ENCODE assay signal across 15 mouse cellular contexts in genomic region chr11:46126827-46127410, GRCm38 (mm10). TPM values are rescaled to one million over a fixed set of nuclear protein-coding genes. Genes with fewer than 3 reads are reported as not detected.
A peak's percentile ranks its signal among the peaks of the same experiment; 100 is the strongest.
DNase-seq lines count a peak whose midpoint lies in the region; ATAC-seq and TF ChIP-seq lines count a peak whose summit lies in the region.
"Had no signal": no experiment of that assay in that cellular context is flagged by ENCODE, and none has a peak within 500 bp of the region (broad histone marks: within the 10 kb centered on the region; RNA-seq: fewer than 3 reads in every experiment).

No protein-coding gene starts in this region.

- H3K4me3 ChIP-seq in heart, postnatal 0 days (ENCODE audit: low read depth, low read length) = no peak overlapping the region
- H3K4me3 ChIP-seq in CH12.LX (replicated peaks in 1 of 3; ENCODE audit: low read depth in 2 of 3, low read length in 2 of 3, poor library complexity in 1 of 3) = peak overlapping the region in 2 of 3 experiments; percentile 25 to 43
- H3K4me3 ChIP-seq: embryonic facial prominence, embryonic 13.5 days; neural tube, embryonic 15.5 days had no signal

- H3K4me1 ChIP-seq in heart, postnatal 0 days (ENCODE audit: control insufficient read depth, insufficient read depth) = no peaks in the 10 kb centered on the region
- H3K4me1 ChIP-seq in CH12.LX (ENCODE audit: control insufficient read depth in 1 of 2, insufficient read depth in 2 of 2) = peaks cover 23 to 67% of the 10 kb centered on the region in 2 experiments
- H3K4me1 ChIP-seq: embryonic facial prominence, embryonic 13.5 days; neural tube, embryonic 15.5 days had no signal

- no peak for TF ChIP-seq POLR2A in CH12.LX (IDR thresholded peaks at IDR 0.05; ENCODE audit: low read depth, low read length)

- in situ Hi-C loops in CH12.LX (cut with MboI; ENCODE audit: low pct_ligation_motif_present, low pct_unique_long_range_greater_than_20kb, low sequenced_read_pairs) = loop anchor here (5.0 to 25.0 kb wide), 2 partner anchors 65 to 165 kb away; partner anchors contain the start of gene Thg1l

- TF ChIP-seq EP300 in heart, postnatal 0 days (IDR thresholded peaks at IDR 0.05; ENCODE audit: low read depth) = no peak
- peak; percentile 92 for TF ChIP-seq EP300 in CH12.LX (IDR thresholded peaks at IDR 0.05; ENCODE audit: low read length)

- ATAC-seq in heart, postnatal 0 days (ENCODE audit: insufficient read depth, low read depth) = no peak
- no peak for ATAC-seq in erythroblast, adult 5-6 weeks (replicated peaks; ENCODE audit: low FRiP score, poor library complexity, severe bottlenecking)
- ATAC-seq: hindbrain, postnatal 0 days had no signal

- no peaks in the 10 kb centered on the region for H3K9me3 ChIP-seq in heart, postnatal 0 days (replicated peaks; ENCODE audit: control insufficient read depth, low read length)
- no peaks in the 10 kb centered on the region for H3K9me3 ChIP-seq in CH12.LX (replicated peaks; ENCODE audit: low read length)
- H3K9me3 ChIP-seq: embryonic facial prominence, embryonic 13.5 days; neural tube, embryonic 15.5 days had no signal

- H3K4me2 ChIP-seq in heart, postnatal 0 days (ENCODE audit: low read depth, low read length) = no peak overlapping the region
- peak overlapping the region; percentile 92 for H3K4me2 ChIP-seq in CH12.LX (ENCODE audit: insufficient read depth, low read depth, poor library complexity, severe bottlenecking)
- H3K4me2 ChIP-seq: embryonic facial prominence, embryonic 13.5 days; neural tube, embryonic 15.5 days had no signal

- H3K9ac ChIP-seq in heart, postnatal 0 days (replicated peaks; ENCODE audit: low read depth, low read length) = no peak overlapping the region
- no peak overlapping the region for H3K9ac ChIP-seq in CH12.LX (ENCODE audit: insufficient read depth, low read depth)
- H3K9ac ChIP-seq: embryonic facial prominence, embryonic 13.5 days; neural tube, embryonic 15.5 days had no signal

- no peaks in the 10 kb centered on the region for H3K27me3 ChIP-seq in heart, postnatal 0 days (ENCODE audit: control insufficient read depth, insufficient read depth, low read length)
- no peaks in the 10 kb centered on the region for H3K27me3 ChIP-seq in CH12.LX (replicated peaks)
- no peaks in the 10 kb centered on the region for H3K27me3 ChIP-seq in splenic B cell, adult 2 months (ENCODE audit: control insufficient read depth, insufficient read depth, low read length, poor library complexity, severe bottlenecking)
- H3K27me3 ChIP-seq: embryonic facial prominence, embryonic 13.5 days; neural tube, embryonic 15.5 days had no signal

- H3K79me2 ChIP-seq in CH12.LX (replicated peaks; ENCODE audit: control insufficient read depth, extremely low read depth, insufficient read depth, poor library complexity, severe bottlenecking) = no peaks in the 10 kb centered on the region

- H3K36me3 ChIP-seq in heart, postnatal 0 days (replicated peaks; ENCODE audit: control insufficient read depth, insufficient read depth, low read length) = peaks cover 83% of the 10 kb centered on the region
- peaks cover 0 to 7% of the 10 kb centered on the region in 2 experiments for H3K36me3 ChIP-seq in CH12.LX (replicated peaks in 1 of 2; ENCODE audit: control insufficient read depth in 1 of 2, insufficient read depth in 1 of 2, low read length in 1 of 2)
- H3K36me3 ChIP-seq in splenic B cell, adult 2 months (ENCODE audit: control insufficient read depth, insufficient read depth, low read length, poor library complexity, severe bottlenecking) = peaks cover 13% of the 10 kb centered on the region

- no peak; the same call in 1 of the 2 replicates for TF ChIP-seq RAD21 in CH12.LX (IDR thresholded peaks at IDR 0.05; ENCODE audit: low read depth, low read length)

- TF ChIP-seq CTCF in heart, postnatal 0 days (IDR thresholded peaks at IDR 0.05; ENCODE audit: low read depth) = no peak
- peak in 1 of 2 experiments; percentile 6; a peak in 1 of 4 replicates for TF ChIP-seq CTCF in CH12.LX (conservative IDR thresholded peaks at IDR 0.05 in 1 of 2, IDR thresholded peaks at IDR 0.05 in 1 of 2; ENCODE audit: low read depth in 2 of 2, low read length in 2 of 2)

- no peak for DNase-seq in heart, postnatal 0 days (ENCODE audit: low spot score)
- no peak for DNase-seq in heart, postnatal 10 days
- DNase-seq in B cell, adult 2 months = peak; percentile 23 to 32
- DNase-seq in CH12.LX (ENCODE audit: extremely low read depth) = peak; percentile 76
- peak; percentile 37 for DNase-seq in splenic B cell, adult 2 months (ENCODE audit: low read depth, low spot score)
- no peak for DNase-seq in embryo, embryonic 11 days
- DNase-seq: cerebellum, adult 18-20 months; right cerebral cortex, postnatal 4 days; thymus, postnatal 4 days had no signal

- peak overlapping the region; percentile 12; the same call in 1 of the 2 replicates for H3K27ac ChIP-seq in heart, postnatal 0 days (ENCODE audit: low read depth)
- H3K27ac ChIP-seq in CH12.LX (ENCODE audit: insufficient read depth, low read depth) = peak overlapping the region; percentile 82
- H3K27ac ChIP-seq: embryonic facial prominence, embryonic 13.5 days; hindbrain, postnatal 0 days; neural tube, embryonic 15.5 days had no signal

- WGBS in heart, postnatal 0 days = 81% methylated on average over 11 of the region's 11 CpGs

- intact Hi-C loops in heart, postnatal 10 days (cut with DNase I) = loop anchor here (5.0 kb wide), 1 partner anchor 185 kb away; the partner anchor contains the start of gene Lsm11

- dilution Hi-C loops in CH12.LX (cut with MboI; ENCODE audit: extremely low pct_ligation_motif_present, extremely low pct_unique_long_range_greater_than_20kb, low sequenced_read_pairs) = no loop called here

TF ChIP-seq in CH12.LX, 34 proteins besides CTCF, POLR2A, EP300 and RAD21 (continues in another document):
- TF ChIP-seq UBTF (IDR thresholded peaks at IDR 0.05; ENCODE audit: low read depth, low read length) (peak; percentile 32; the same call in 1 of the 2 replicates), POLR2AphosphoS2 (IDR thresholded peaks at IDR 0.05; ENCODE audit: low read depth, low read length) (no peak), ZMIZ1 (IDR thresholded peaks at IDR 0.05; ENCODE audit: low read depth, low read length) (peak; percentile 58; the same call in 1 of the 2 replicates), ELF1 (IDR thresholded peaks at IDR 0.05; ENCODE audit: low read depth, low read length) (no peak), RCOR1 (conservative IDR thresholded peaks at IDR 0.05; ENCODE audit: low read depth, low read length) (0 out of 2 replicates have a peak, but pooled peaks have one; percentile 24), CHD2 (IDR thresholded peaks at IDR 0.05; ENCODE audit: low read length) (peak; percentile 45), MXI1 (IDR thresholded peaks at IDR 0.05; ENCODE audit: low read depth, low read length) (peak; percentile 61), ZKSCAN1 (IDR thresholded peaks at IDR 0.05; ENCODE audit: borderline replicate concordance, low read depth, low read length) (no peak), ZC3H11A (IDR thresholded peaks at IDR 0.05; ENCODE audit: low read depth, low read length) (no peak), MAX (IDR thresholded peaks at IDR 0.05; ENCODE audit: low read length) (peak; percentile 47; the same call in 1 of the 2 replicates), NELFE (IDR thresholded peaks at IDR 0.05; ENCODE audit: low read depth, low read length) (no peak), SMC3 (IDR thresholded peaks at IDR 0.05; ENCODE audit: low read depth, low read length) (no peak), KAT2A (IDR thresholded peaks at IDR 0.05; ENCODE audit: insufficient replicate concordance, low read length) (no peak), NRF1 (IDR thresholded peaks at IDR 0.05; ENCODE audit: low read depth, low read length) (no peak), MEF2A (IDR thresholded peaks at IDR 0.05; ENCODE audit: borderline replicate concordance, low read depth, low read length) (peak; percentile 61; the same call in 1 of the 2 replicates), USF1 (IDR thresholded peaks at IDR 0.05; ENCODE audit: low read depth, low read length) (no peak), ETS1 (conservative IDR thresholded peaks at IDR 0.05; ENCODE audit: low read depth, low read length) (peak; percentile 77), BHLHE40 (IDR thresholded peaks at IDR 0.05; ENCODE audit: low read depth, low read length) (peak; percentile 56), PAX5 (IDR thresholded peaks at IDR 0.05; ENCODE audit: low read length) (no peak), TBP (conservative IDR thresholded peaks at IDR 0.05; ENCODE audit: low read depth, low read length) (no peak), SIN3A (IDR thresholded peaks at IDR 0.05; ENCODE audit: low read length) (peak; percentile 62; the same call in 1 of the 2 replicates), USF2 (conservative IDR thresholded peaks at IDR 0.05; ENCODE audit: low read depth, low read length) (no peak), CHD1 (IDR thresholded peaks at IDR 0.05; ENCODE audit: low read depth, low read length) (0 out of 2 replicates have a peak, but pooled peaks have one; percentile 17), E2F4 (IDR thresholded peaks at IDR 0.05; ENCODE audit: insufficient replicate concordance, low read depth, low read length) (0 out of 2 replicates have a peak, but pooled peaks have one; percentile 41), MAZ (IDR thresholded peaks at IDR 0.05; ENCODE audit: low read depth, low read length) (no peak), JUN (IDR thresholded peaks at IDR 0.05; ENCODE audit: insufficient read depth, low read depth, low read length) (peak; percentile 76), HCFC1 (IDR thresholded peaks at IDR 0.05; ENCODE audit: low read depth, low read length) (peak; percentile 8), MAFK (IDR thresholded peaks at IDR 0.05; ENCODE audit: insufficient replicate concordance, low read length) (peak; percentile 52; the same call in 1 of the 2 replicates), JUND (conservative IDR thresholded peaks at IDR 0.05; ENCODE audit: low read depth, low read length) (peak; percentile 95), IRF4 (IDR thresholded peaks at IDR 0.05; ENCODE audit: low read depth, low read length) (peak; percentile 93), ZNF384 (IDR thresholded peaks at IDR 0.05; ENCODE audit: low read depth, low read length) (peak; percentile 31; the same call in 1 of the 2 replicates), MYC (IDR thresholded peaks at IDR 0.05; ENCODE audit: low read depth, low read length) (peak; percentile 79)

RNA-seq across cellular contexts. Expression of gene Nipal4, which starts 39.4 kb away (rescaled TPM):
- 3.0 and 10.9 TPM in 2 replicates for total RNA-seq in heart, postnatal 0 days (2014; rRNA removed; ENCODE audit: low replicate concordance)
- polyA plus RNA-seq in heart, postnatal 0 days (2015; fragmentation: Nextera tagmentation; extraction: Ambion mirVana) = 2.1 and 2.5 TPM in 2 replicates
- under 1 TPM; 0.55 to 0.89 TPM for total RNA-seq in heart, postnatal 10 days (2021)
- total RNA-seq in CH12.LX (2012; rRNA removed) = 0.08 TPM in 2 replicates
- not detected in 2 replicates for total RNA-seq in CH12.LX (2014; rRNA removed)
- polyA plus RNA-seq in CH12.LX (2012; ENCODE audit: insufficient read length, low read depth) = not detected in 2 replicates
- not detected in 2 replicates for total RNA-seq in erythroblast, adult 5-6 weeks (2015; ENCODE audit: low replicate concordance)
- total RNA-seq in erythroblast, adult 5-6 weeks (2017; ENCODE audit: low replicate concordance) = not detected in 2 replicates
- total RNA-seq: common myeloid progenitor, adult 5-6 weeks; liver, adult 2 months had no signal
- polyA plus RNA-seq: liver, adult 2 months had no signal

Comparison
In these comparisons a context has a peak if more than half of its experiments do, and no peak if none do; other contexts are left out.
1. DNase-seq: peak in B cell, adult 2 months (2 of 2), CH12.LX (single experiment) and splenic B cell, adult 2 months (single experiment); none in heart, postnatal 0 days (single experiment), heart, postnatal 10 days (0 of 2) and embryo, embryonic 11 days (single experiment).